Mouse (Mus musculus) forebrain, embryonic 10.5 days (tissue): ENCODE measurements around the gene Ptpdc1. TPM values are rescaled to one million over a fixed set of nuclear protein-coding genes. Genes with fewer than 3 reads are reported as not detected.
A peak's percentile ranks its signal among the peaks of the same experiment; 100 is the strongest.

Experiments
- DNase-seq: peaks from one replicate; pipeline ENCODE4 v3.0.0-alpha.2; 2017; ENCODE audit warnings: low spot score; ENCODE audit errors: extremely low spot score
- H3K27ac ChIP-seq: fragments of 300-500 bp; sonication (generic); 2 replicates; pipeline ENCODE4 v1.5.1; 2016; ENCODE audit warnings: mild to moderate bottlenecking
- H3K27me3 ChIP-seq: fragments of 300-500 bp; sonication (generic); 2 replicates; pipeline ENCODE4 v1.6.1; 2016; ENCODE audit warnings: mild to moderate bottlenecking; ENCODE audit not compliant: poor library complexity, severe bottlenecking
- H3K36me3 ChIP-seq: fragments of 300-500 bp; sonication (generic); replicated peaks from 2 replicates; pipeline ENCODE4 v1.6.1; 2016; ENCODE audit warnings: mild to moderate bottlenecking, moderate library complexity
- H3K4me1 ChIP-seq: fragments of 300-500 bp; sonication (generic); 2 replicates; pipeline ENCODE4 v1.6.1; 2016
- H3K4me3 ChIP-seq: fragments of 300-500 bp; sonication (generic); 2 replicates; pipeline ENCODE4 v1.5.1; 2016; ENCODE audit warnings: mild to moderate bottlenecking, moderate library complexity
- H3K9me3 ChIP-seq: fragments of 300-500 bp; sonication (generic); 2 replicates; pipeline ENCODE4 v1.6.1; 2016; ENCODE audit warnings: mild to moderate bottlenecking, moderate library complexity
- WGBS: fragments of 180-500 bp; shearing (Covaris S2); methylation state at CpG from one replicate; pipeline ENCODE4 v1.1.7; 2016; 5-methylcytosine and 5-hydroxymethylcytosine counted together
- polyA plus RNA-seq: library from polyadenylated mRNA; unstranded; fragments of >200 nt; fragmentation: Nextera tagmentation; extraction: Ambion mirVana; gene quantifications from 2 replicates; pipeline ENCODE4 v1.2.1, GENCODE M21; 2016

Ptpdc1 gene
- polyA plus RNA-seq, 1 experiment from 2014 or later: 8.2 TPM

- no peaks in the 10 kb centered on the region for H3K9me3 ChIP-seq
- H3K36me3 ChIP-seq: no peaks in the 10 kb centered on the region
- WGBS: 0% methylated on average over 1 of the region's 1 CpGs
- no peak overlapping the region for H3K4me3 ChIP-seq
- no peak overlapping the region for H3K27ac ChIP-seq
- peaks cover 41% of the 10 kb centered on the region for H3K27me3 ChIP-seq
- DNase-seq: no peak
- no peaks in the 10 kb centered on the region for H3K4me1 ChIP-seq
Observed at GRCm38 (mm10) chr13:48650615-48651014, 25.2 kb upstream of the Ptpdc1 start.

GRCm38 (mm10) chr13:48646696-48647095 is 21.2 kb upstream of the Ptpdc1 start:
- no peaks in the 10 kb centered on the region for H3K9me3 ChIP-seq

GRCm38 (mm10) chr13:48643991-48644390 is 18.5 kb upstream of the Ptpdc1 start:
- Histone ChIP-seq H3K4me3 (no peak overlapping the region), H3K27ac (no peak overlapping the region), H3K36me3 (no peaks in the 10 kb centered on the region), H3K9me3 (no peaks in the 10 kb centered on the region), H3K4me1 (no peaks in the 10 kb centered on the region), H3K27me3 (no peaks in the 10 kb centered on the region)
- 90% methylated on average over 3 of the region's 3 CpGs for WGBS
- DNase-seq: no peak

More at GRCm38 (mm10) chr13:48646696-48647095, 21.2 kb upstream of the Ptpdc1 start:
- no peak for DNase-seq
- 88% methylated on average over 4 of the region's 4 CpGs for WGBS
- no peak overlapping the region for H3K27ac ChIP-seq
- H3K36me3 ChIP-seq: no peaks in the 10 kb centered on the region
- no peak overlapping the region for H3K4me3 ChIP-seq
- H3K27me3 ChIP-seq: peaks cover 3% of the 10 kb centered on the region
- H3K4me1 ChIP-seq: no peaks in the 10 kb centered on the region

GRCm38 (mm10) chr13:48643072-48643471 is 17.6 kb upstream of the Ptpdc1 start:
- 89% methylated on average over 6 of the region's 6 CpGs for WGBS

GRCm38 (mm10) chr13:48639570-48639969 is 14.1 kb upstream of the Ptpdc1 start:
- H3K4me3 ChIP-seq: no peak overlapping the region
- peaks cover 5% of the 10 kb centered on the region for H3K4me1 ChIP-seq
- H3K9me3 ChIP-seq: no peaks in the 10 kb centered on the region
- H3K36me3 ChIP-seq: no peaks in the 10 kb centered on the region
- DNase-seq: peak; percentile 37
- no peak overlapping the region for H3K27ac ChIP-seq
- no peaks in the 10 kb centered on the region for H3K27me3 ChIP-seq

More at GRCm38 (mm10) chr13:48643072-48643471, 17.6 kb upstream of the Ptpdc1 start:
- Histone ChIP-seq H3K4me1 (no peaks in the 10 kb centered on the region), H3K9me3 (no peaks in the 10 kb centered on the region), H3K27ac (no peak overlapping the region), H3K27me3 (no peaks in the 10 kb centered on the region), H3K36me3 (no peaks in the 10 kb centered on the region), H3K4me3 (no peak overlapping the region)
- no peak for DNase-seq

- Histone ChIP-seq H3K36me3 (no peaks in the 10 kb centered on the region), H3K4me1 (peaks cover 5% of the 10 kb centered on the region), H3K27me3 (no peaks in the 10 kb centered on the region), H3K4me3 (no peak overlapping the region), H3K27ac (no peak overlapping the region), H3K9me3 (no peaks in the 10 kb centered on the region)
- WGBS: 63% methylated on average over 2 of the region's 2 CpGs
- no peak for DNase-seq
Observed at GRCm38 (mm10) chr13:48637706-48638105, 12.2 kb upstream of the Ptpdc1 start.

- H3K27me3 ChIP-seq: peaks cover 4% of the 10 kb centered on the region
- 88% methylated on average over 5 of the region's 5 CpGs for WGBS
- H3K4me3 ChIP-seq: no peak overlapping the region
- no peaks in the 10 kb centered on the region for H3K9me3 ChIP-seq
- H3K36me3 ChIP-seq: no peaks in the 10 kb centered on the region
- DNase-seq: no peak
- peaks cover 5% of the 10 kb centered on the region; the same call in 1 of the 2 replicates for H3K4me1 ChIP-seq
- no peak overlapping the region for H3K27ac ChIP-seq
Observed at GRCm38 (mm10) chr13:48631691-48632090, 6.2 kb upstream of the Ptpdc1 start.

- 4% methylated on average over 26 of the region's 26 CpGs for WGBS
- DNase-seq: no peak
- H3K4me3 ChIP-seq: peak overlapping the region; percentile 77
- H3K4me1 ChIP-seq: peaks cover 15% of the 10 kb centered on the region
- no peaks in the 10 kb centered on the region for H3K9me3 ChIP-seq
- no peaks in the 10 kb centered on the region for H3K36me3 ChIP-seq
- H3K27ac ChIP-seq: peak overlapping the region; percentile 91
- H3K27me3 ChIP-seq: peaks cover 24% of the 10 kb centered on the region
Observed at GRCm38 (mm10) chr13:48624968-48625398, 481 bp downstream of the Ptpdc1 start.

GRCm38 (mm10) chr13:48618890-48619289 is 6.6 kb downstream of the Ptpdc1 start:
- H3K27me3 ChIP-seq: peaks cover 2% of the 10 kb centered on the region; the same call in 1 of the 2 replicates
- no peak overlapping the region for H3K27ac ChIP-seq
- H3K4me1 ChIP-seq: no peaks in the 10 kb centered on the region
- 74% methylated on average over 4 of the region's 4 CpGs for WGBS
- peaks cover 5% of the 10 kb centered on the region; the same call in 1 of the 2 replicates for H3K36me3 ChIP-seq
- no peak overlapping the region for H3K4me3 ChIP-seq
- DNase-seq: no peak
- peaks cover 17% of the 10 kb centered on the region for H3K9me3 ChIP-seq

GRCm38 (mm10) chr13:48617774-48618173 is 7.7 kb downstream of the Ptpdc1 start:
- Histone ChIP-seq H3K36me3 (peaks cover 5% of the 10 kb centered on the region; the same call in 1 of the 2 replicates), H3K4me3 (no peak overlapping the region), H3K4me1 (no peaks in the 10 kb centered on the region), H3K27ac (no peak overlapping the region), H3K9me3 (peaks cover 17% of the 10 kb centered on the region), H3K27me3 (no peaks in the 10 kb centered on the region)
- no peak for DNase-seq

GRCm38 (mm10) chr13:48614525-48614924 is 10.9 kb downstream of the Ptpdc1 start:
- WGBS: 92% methylated on average over 2 of the region's 2 CpGs
- no peak for DNase-seq
- Histone ChIP-seq H3K4me3 (no peak overlapping the region), H3K4me1 (no peaks in the 10 kb centered on the region), H3K27ac (no peak overlapping the region), H3K36me3 (peaks cover 5% of the 10 kb centered on the region; the same call in 1 of the 2 replicates), H3K27me3 (no peaks in the 10 kb centered on the region), H3K9me3 (peaks cover 17% of the 10 kb centered on the region)

- Histone ChIP-seq H3K9me3 (no peaks in the 10 kb centered on the region), H3K36me3 (no peaks in the 10 kb centered on the region), H3K4me1 (no peaks in the 10 kb centered on the region), H3K4me3 (no peak overlapping the region), H3K27me3 (no peaks in the 10 kb centered on the region), H3K27ac (no peak overlapping the region)
- WGBS: 80% methylated on average over 5 of the region's 5 CpGs
- no peak for DNase-seq
Observed at GRCm38 (mm10) chr13:48609106-48609505, 16.4 kb downstream of the Ptpdc1 start.

- H3K27ac ChIP-seq: no peak overlapping the region
- H3K27me3 ChIP-seq: no peaks in the 10 kb centered on the region
- H3K9me3 ChIP-seq: no peaks in the 10 kb centered on the region
- DNase-seq: no peak
- H3K4me3 ChIP-seq: no peak overlapping the region
- H3K36me3 ChIP-seq: no peaks in the 10 kb centered on the region
- WGBS: 89% methylated on average over 5 of the region's 5 CpGs
- H3K4me1 ChIP-seq: no peaks in the 10 kb centered on the region
Observed at GRCm38 (mm10) chr13:48604591-48604990, 20.9 kb downstream of the Ptpdc1 start.

GRCm38 (mm10) chr13:48603296-48603695 is 22.2 kb downstream of the Ptpdc1 start:
- no peaks in the 10 kb centered on the region for H3K9me3 ChIP-seq
- no peak for DNase-seq
- H3K4me3 ChIP-seq: no peak overlapping the region
- H3K27ac ChIP-seq: no peak overlapping the region
- no peaks in the 10 kb centered on the region for H3K27me3 ChIP-seq
- H3K36me3 ChIP-seq: no peaks in the 10 kb centered on the region
- no peaks in the 10 kb centered on the region for H3K4me1 ChIP-seq
- WGBS: 82% methylated on average over 3 of the region's 3 CpGs
